In genomic region chr19:55951397-55951796, GRCm38 (mm10) we compare ENCODE assay signal across 11 mouse cellular contexts.
DNase-seq lines count a peak whose midpoint lies in the region; ATAC-seq and TF ChIP-seq lines count a peak whose summit lies in the region.
"Had no signal": no experiment of that assay in that cellular context is flagged by ENCODE, and none has a peak within 500 bp of the region (broad histone marks: within the 10 kb centered on the region; RNA-seq: fewer than 3 reads in every experiment).

No protein-coding gene starts in this region.

- intact Hi-C loops in left cerebral cortex, postnatal 4 days (cut with DNase I), result no loop called here
- intact Hi-C loops in gastrocnemius, adult 2 months (cut with DNase I), result no loop called here

- no peaks in the 10 kb centered on the region for H3K27me3 ChIP-seq in lung, embryonic 14.5 days (ENCODE audit: insufficient read depth, low read length)
- H3K27me3 ChIP-seq: midbrain, embryonic 12.5 days had no signal

- H3K9ac ChIP-seq in lung, embryonic 14.5 days, result no peak overlapping the region
- H3K9ac ChIP-seq: midbrain, embryonic 12.5 days had no signal

- H3K4me3 ChIP-seq in gastrocnemius, adult 2 months, result no peak overlapping the region
- no peak overlapping the region for H3K4me3 ChIP-seq in lung, embryonic 14.5 days (ENCODE audit: low read depth, low read length)
- H3K4me3 ChIP-seq: erythroblast, embryonic 14.5 days; midbrain, embryonic 12.5 days had no signal

- H3K4me1 ChIP-seq in lung, embryonic 14.5 days (ENCODE audit: insufficient read depth), result 0 out of 2 replicates have a peak, but pooled peaks cover 3% of the 10 kb centered on the region

- TF ChIP-seq CTCF in gastrocnemius, adult 2 months (IDR thresholded peaks at IDR 0.05), result no peak
- no peak for TF ChIP-seq CTCF in lung, embryonic 14.5 days (IDR thresholded peaks at IDR 0.05; ENCODE audit: low read depth)

- no peak for ATAC-seq in lung, embryonic 14.5 days (ENCODE audit: insufficient read depth)
- no peak for ATAC-seq in erythroblast, adult 5-6 weeks (replicated peaks; ENCODE audit: low FRiP score, poor library complexity, severe bottlenecking)

- peak; percentile 79 for DNase-seq in cerebellum, postnatal 14 days
- no peak for DNase-seq in cerebellum, adult 11 months
- peak; percentile 93 for DNase-seq in left cerebral cortex, postnatal 4 days
- DNase-seq in left cerebral cortex, adult 9 months (ENCODE audit: low spot score in 2 of 2), result no peak
- peak; percentile 77 for DNase-seq in gastrocnemius, adult 2 months
- DNase-seq in lung, embryonic 14.5 days, result peak; percentile 35
- no peak for DNase-seq in kidney, adult 9 months

- H3K4me2 ChIP-seq in lung, embryonic 14.5 days, result no peak overlapping the region
- H3K4me2 ChIP-seq: midbrain, embryonic 12.5 days had no signal

- no peaks in the 10 kb centered on the region for H3K36me3 ChIP-seq in lung, embryonic 14.5 days (ENCODE audit: insufficient read depth)
- H3K36me3 ChIP-seq: midbrain, embryonic 12.5 days had no signal

- no peak overlapping the region for H3K27ac ChIP-seq in gastrocnemius, adult 2 months
- H3K27ac ChIP-seq in lung, embryonic 14.5 days (ENCODE audit: low read depth), result no peak overlapping the region
- H3K27ac ChIP-seq: kidney, postnatal 0 days; midbrain, embryonic 12.5 days had no signal

- 65% methylated on average over 5 of the region's 5 CpGs for WGBS in lung, embryonic 14.5 days

- no peaks in the 10 kb centered on the region for H3K9me3 ChIP-seq in lung, embryonic 14.5 days (ENCODE audit: low read depth, low read length)
- H3K9me3 ChIP-seq: midbrain, embryonic 12.5 days had no signal

Comparison
In these comparisons a context has a peak if more than half of its experiments do, and no peak if none do; other contexts are left out.
1. DNase-seq: peak in cerebellum, postnatal 14 days (2 of 2), left cerebral cortex, postnatal 4 days (single experiment), gastrocnemius, adult 2 months (single experiment) and lung, embryonic 14.5 days (single experiment); none in cerebellum, adult 11 months (single experiment), left cerebral cortex, adult 9 months (0 of 2) and kidney, adult 9 months (single experiment).